Mouse (Mus musculus) macrophage (primary cell): ENCODE data around the gene Ptpn13. TPM values are rescaled to one million over a fixed set of nuclear protein-coding genes. Genes with fewer than 3 reads are reported as not detected.

ENCODE experiments used
- H3K27ac ChIP-seq: fragments of 350-480 bp; formaldehyde crosslinking; 2 replicates; pipeline ENCODE4 v1.9.0; 2021
- H3K36me3 ChIP-seq: fragments of 350-480 bp; formaldehyde crosslinking; 2 replicates; pipeline ENCODE4 v1.9.0; 2021; ENCODE audit errors: inconsistent target
- H3K4me3 ChIP-seq: fragments of 350-480 bp; formaldehyde crosslinking; 2 replicates; pipeline ENCODE4 v1.9.0; 2021; ENCODE audit errors: inconsistent target
- H3K79me2 ChIP-seq: fragments of 350-480 bp; formaldehyde crosslinking; 2 replicates; pipeline ENCODE4 v1.9.0; 2021; ENCODE audit errors: inconsistent target
- WGBS: methylation state at CpG from one replicate; pipeline ENCODE4 v1.1.7; 2026; ENCODE audit warnings: inconsistent platforms; ENCODE audit not compliant: missing documents; 5-methylcytosine and 5-hydroxymethylcytosine counted together
- polyA plus RNA-seq: library from polyadenylated mRNA; stranded (reverse); fragments of 250-400 nt; gene quantifications from 3 replicates; pipeline ENCODE4 v1.2.4, GENCODE M21; 2018; ENCODE audit warnings: inconsistent platforms

Gene Ptpn13
- polyA plus RNA-seq, 1 experiment from 2014 or later, result not detected

- no peaks in the 10 kb centered on the region for H3K79me2 ChIP-seq
- no peak overlapping the region for H3K4me3 ChIP-seq
- no peaks in the 10 kb centered on the region for H3K36me3 ChIP-seq
- H3K27ac ChIP-seq, result no peak overlapping the region
- WGBS, result 100% methylated on average over 1 of the region's 2 CpGs
Observed at GRCm38 (mm10) chr5:103497480-103497879, 72.5 kb downstream of the Ptpn13 start.

GRCm38 (mm10) chr5:103499305-103499704 is 74.3 kb downstream of the Ptpn13 start:
- H3K36me3 ChIP-seq, result no peaks in the 10 kb centered on the region
- WGBS, result 45% methylated on average over 6 of the region's 6 CpGs
- H3K27ac ChIP-seq, result no peak overlapping the region
- no peaks in the 10 kb centered on the region for H3K79me2 ChIP-seq
- H3K4me3 ChIP-seq, result no peak overlapping the region

- WGBS, result 87% methylated on average over 9 of the region's 9 CpGs
- no peaks in the 10 kb centered on the region for H3K79me2 ChIP-seq
- H3K36me3 ChIP-seq, result no peaks in the 10 kb centered on the region
Observed at GRCm38 (mm10) chr5:103501076-103501475, 76.1 kb downstream of the Ptpn13 start.

GRCm38 (mm10) chr5:103501839-103502238 is 76.8 kb downstream of the Ptpn13 start:
- Histone ChIP-seq H3K36me3 (no peaks in the 10 kb centered on the region), H3K79me2 (no peaks in the 10 kb centered on the region), H3K27ac (no peak overlapping the region), H3K4me3 (no peak overlapping the region)
- WGBS, result 90% methylated on average over 6 of the region's 6 CpGs

More at GRCm38 (mm10) chr5:103501076-103501475, 76.1 kb downstream of the Ptpn13 start:
- Histone ChIP-seq H3K4me3 (no peak overlapping the region), H3K27ac (no peak overlapping the region)

- 78% methylated on average over 9 of the region's 9 CpGs for WGBS
- Histone ChIP-seq H3K36me3 (no peaks in the 10 kb centered on the region), H3K27ac (no peak overlapping the region), H3K79me2 (no peaks in the 10 kb centered on the region), H3K4me3 (no peak overlapping the region)
Observed at GRCm38 (mm10) chr5:103513162-103513561, 88.2 kb downstream of the Ptpn13 start.

GRCm38 (mm10) chr5:103514441-103514840 is 89.4 kb downstream of the Ptpn13 start:
- 92% methylated on average over 7 of the region's 7 CpGs for WGBS
- H3K36me3 ChIP-seq, result no peaks in the 10 kb centered on the region
- no peak overlapping the region for H3K4me3 ChIP-seq
- no peaks in the 10 kb centered on the region for H3K79me2 ChIP-seq
- no peak overlapping the region for H3K27ac ChIP-seq

- WGBS, result 89% methylated on average over 4 of the region's 4 CpGs
Observed at GRCm38 (mm10) chr5:103515876-103516275, 90.9 kb downstream of the Ptpn13 start.

GRCm38 (mm10) chr5:103516555-103516954 is 91.6 kb downstream of the Ptpn13 start:
- no peak overlapping the region for H3K4me3 ChIP-seq
- H3K27ac ChIP-seq, result no peak overlapping the region
- no peaks in the 10 kb centered on the region for H3K36me3 ChIP-seq
- H3K79me2 ChIP-seq, result no peaks in the 10 kb centered on the region

More at GRCm38 (mm10) chr5:103515876-103516275, 90.9 kb downstream of the Ptpn13 start:
- no peaks in the 10 kb centered on the region for H3K79me2 ChIP-seq
- H3K27ac ChIP-seq, result no peak overlapping the region
- no peak overlapping the region for H3K4me3 ChIP-seq
- H3K36me3 ChIP-seq, result no peaks in the 10 kb centered on the region

GRCm38 (mm10) chr5:103517641-103518040 is 92.6 kb downstream of the Ptpn13 start:
- H3K79me2 ChIP-seq, result no peaks in the 10 kb centered on the region
- H3K27ac ChIP-seq, result no peak overlapping the region
- 94% methylated on average over 6 of the region's 6 CpGs for WGBS
- no peaks in the 10 kb centered on the region for H3K36me3 ChIP-seq
- H3K4me3 ChIP-seq, result no peak overlapping the region

GRCm38 (mm10) chr5:103518797-103519468 is 93.9 kb downstream of the Ptpn13 start:
- Histone ChIP-seq H3K27ac (no peak overlapping the region), H3K36me3 (no peaks in the 10 kb centered on the region), H3K79me2 (no peaks in the 10 kb centered on the region), H3K4me3 (no peak overlapping the region)
- WGBS, result 67% methylated on average over 14 of the region's 14 CpGs

- no peak overlapping the region for H3K4me3 ChIP-seq
- WGBS, result 88% methylated on average over 3 of the region's 3 CpGs
- no peaks in the 10 kb centered on the region for H3K79me2 ChIP-seq
- no peak overlapping the region for H3K27ac ChIP-seq
- no peaks in the 10 kb centered on the region for H3K36me3 ChIP-seq
Observed at GRCm38 (mm10) chr5:103522371-103522770, 97.4 kb downstream of the Ptpn13 start.

- 96% methylated on average over 20 of the region's 20 CpGs for WGBS
- no peak overlapping the region for H3K27ac ChIP-seq
- no peak overlapping the region for H3K4me3 ChIP-seq
- H3K36me3 ChIP-seq, result no peaks in the 10 kb centered on the region
- H3K79me2 ChIP-seq, result no peaks in the 10 kb centered on the region
Observed at GRCm38 (mm10) chr5:103526668-103527436, 101.9 kb downstream of the Ptpn13 start.

- no peak overlapping the region for H3K4me3 ChIP-seq
- H3K27ac ChIP-seq, result no peak overlapping the region
- 91% methylated on average over 6 of the region's 6 CpGs for WGBS
- no peaks in the 10 kb centered on the region for H3K36me3 ChIP-seq
- no peaks in the 10 kb centered on the region for H3K79me2 ChIP-seq
Observed at GRCm38 (mm10) chr5:103527437-103527718, 102.4 kb downstream of the Ptpn13 start.

GRCm38 (mm10) chr5:103530214-103530613 is 105.2 kb downstream of the Ptpn13 start:
- no peaks in the 10 kb centered on the region for H3K79me2 ChIP-seq
- H3K4me3 ChIP-seq, result no peak overlapping the region
- no peak overlapping the region for H3K27ac ChIP-seq
- 90% methylated on average over 9 of the region's 9 CpGs for WGBS
- H3K36me3 ChIP-seq, result no peaks in the 10 kb centered on the region

- Histone ChIP-seq H3K79me2 (no peaks in the 10 kb centered on the region), H3K4me3 (no peak overlapping the region), H3K36me3 (no peaks in the 10 kb centered on the region), H3K27ac (no peak overlapping the region)
- 95% methylated on average over 11 of the region's 11 CpGs for WGBS
Observed at GRCm38 (mm10) chr5:103532841-103533390, 107.9 kb downstream of the Ptpn13 start.
